23 mouse cellular contexts compared by ENCODE assay signal in the genomic region with DNA sequence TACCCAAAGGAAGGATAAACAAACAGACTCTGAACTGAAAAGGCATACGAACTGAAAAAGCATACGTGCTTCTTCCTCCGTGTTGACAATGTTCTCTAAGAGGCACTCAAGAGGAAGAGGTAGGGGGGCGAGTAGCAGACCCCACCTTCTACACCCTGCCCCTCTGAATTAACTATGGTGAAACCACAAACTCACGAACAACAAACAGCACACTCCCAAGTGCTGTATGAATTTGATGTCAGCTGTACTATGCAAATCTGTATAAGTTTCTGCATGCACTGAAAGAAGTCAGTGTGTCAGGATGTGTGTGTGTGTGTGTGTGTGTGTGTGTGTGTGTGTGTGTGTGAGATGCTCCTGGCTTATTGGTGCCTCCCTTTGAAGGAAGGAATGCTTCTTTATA.
A peak's percentile ranks its signal among the peaks of the same experiment; 100 is the strongest.
DNase-seq lines count a peak whose midpoint lies in the region; ATAC-seq and TF ChIP-seq lines count a peak whose summit lies in the region.
"Had no signal": no experiment of that assay in that cellular context is flagged by ENCODE, and none has a peak within 500 bp of the region (broad histone marks: within the 10 kb centered on the region; RNA-seq: fewer than 3 reads in every experiment).

No protein-coding gene starts in this region.

- H3K27ac ChIP-seq in lung, embryonic 16.5 days (ENCODE audit: low read length) = no peak overlapping the region
- no peak overlapping the region for H3K27ac ChIP-seq in intestine, postnatal 0 days (ENCODE audit: low read depth, low read length)
- H3K27ac ChIP-seq: embryonic facial prominence, embryonic 15.5 days; hindbrain, embryonic 14.5 days; intestine, embryonic 15.5 days; left cerebral cortex, adult 2 months; liver, embryonic 13.5 days; midbrain, embryonic 15.5 days had no signal

- H3K4me2 ChIP-seq in lung, embryonic 16.5 days (ENCODE audit: low read depth, low read length) = no peak overlapping the region
- no peak overlapping the region for H3K4me2 ChIP-seq in intestine, postnatal 0 days (replicated peaks; ENCODE audit: low read depth)
- H3K4me2 ChIP-seq: embryonic facial prominence, embryonic 15.5 days; hindbrain, embryonic 14.5 days; intestine, embryonic 15.5 days; liver, embryonic 13.5 days; midbrain, embryonic 15.5 days had no signal

- WGBS in lung, embryonic 16.5 days = 26% methylated on average over 5 of the region's 5 CpGs
- 51% methylated on average over 5 of the region's 5 CpGs for WGBS in intestine, postnatal 0 days

- H3K36me3 ChIP-seq in lung, embryonic 16.5 days (ENCODE audit: control insufficient read depth, insufficient read depth, low read length) = 0 out of 2 replicates have a peak, but pooled peaks cover 3% of the 10 kb centered on the region
- no peaks in the 10 kb centered on the region for H3K36me3 ChIP-seq in splenic B cell, adult 2 months (ENCODE audit: control insufficient read depth, insufficient read depth, low read length, poor library complexity, severe bottlenecking)
- H3K36me3 ChIP-seq in intestine, postnatal 0 days (ENCODE audit: control insufficient read depth, insufficient read depth) = peaks cover 5% of the 10 kb centered on the region; the same call in 1 of the 2 replicates
- H3K36me3 ChIP-seq: intestine, embryonic 15.5 days; liver, embryonic 13.5 days; midbrain, embryonic 15.5 days had no signal

- no peak overlapping the region for H3K4me3 ChIP-seq in lung, embryonic 16.5 days (ENCODE audit: low read length)
- H3K4me3 ChIP-seq in intestine, postnatal 0 days (ENCODE audit: low read depth, low read length) = no peak overlapping the region
- H3K4me3 ChIP-seq: embryonic facial prominence, embryonic 15.5 days; intestine, embryonic 15.5 days; left cerebral cortex, adult 2 months; liver, embryonic 13.5 days; midbrain, embryonic 15.5 days had no signal

- DNase-seq in lung, postnatal 14 days = no peak
- DNase-seq in T-cell, adult 2 months (ENCODE audit: low spot score) = peak; percentile 62
- peak; percentile 45 for DNase-seq in splenic B cell, adult 2 months (ENCODE audit: low read depth, low spot score)
- DNase-seq in thymus, postnatal 36 days = peak; percentile 44 to 64
- DNase-seq in frontal cortex, postnatal 36 days (ENCODE audit: low spot score in 2 of 2) = no peak
- DNase-seq in cerebellum, adult 18-20 months = no peak
- DNase-seq: adrenal gland, postnatal 25 days; cerebellum, adult 9-11 months; gastrocnemius, postnatal 36 days; heart, postnatal 36 days; kidney, adult 9 months; kidney, postnatal 14 days; liver, embryonic 13.5 days; lung, adult 2 months; lung, postnatal 4 days had no signal

- H3K9ac ChIP-seq in lung, embryonic 16.5 days (ENCODE audit: low read length) = no peak overlapping the region
- H3K9ac ChIP-seq in intestine, postnatal 0 days (ENCODE audit: low read depth, low read length) = no peak overlapping the region
- H3K9ac ChIP-seq: embryonic facial prominence, embryonic 15.5 days; hindbrain, embryonic 14.5 days; intestine, embryonic 15.5 days; liver, embryonic 13.5 days; midbrain, embryonic 15.5 days had no signal

- H3K9me3 ChIP-seq in lung, embryonic 16.5 days (ENCODE audit: control insufficient read depth, low read length) = no peaks in the 10 kb centered on the region
- H3K9me3 ChIP-seq in intestine, postnatal 0 days (ENCODE audit: control insufficient read depth) = no peaks in the 10 kb centered on the region
- H3K9me3 ChIP-seq: embryonic facial prominence, embryonic 15.5 days; intestine, embryonic 15.5 days; liver, embryonic 13.5 days; midbrain, embryonic 15.5 days had no signal

- no peaks in the 10 kb centered on the region for H3K27me3 ChIP-seq in lung, embryonic 16.5 days (ENCODE audit: control insufficient read depth, insufficient read depth, low read depth, low read length)
- H3K27me3 ChIP-seq in splenic B cell, adult 2 months (ENCODE audit: control insufficient read depth, insufficient read depth, low read length, poor library complexity, severe bottlenecking) = no peaks in the 10 kb centered on the region
- no peaks in the 10 kb centered on the region for H3K27me3 ChIP-seq in intestine, postnatal 0 days (replicated peaks; ENCODE audit: control insufficient read depth, insufficient read depth, low read length)
- H3K27me3 ChIP-seq: embryonic facial prominence, embryonic 15.5 days; intestine, embryonic 15.5 days; liver, embryonic 13.5 days; midbrain, embryonic 15.5 days had no signal

- no peak for TF ChIP-seq CTCF in intestine, postnatal 0 days (IDR thresholded peaks at IDR 0.05; ENCODE audit: low read depth)

- peaks cover 3% of the 10 kb centered on the region; the same call in 1 of the 2 replicates for H3K4me1 ChIP-seq in lung, embryonic 16.5 days (replicated peaks; ENCODE audit: control insufficient read depth, insufficient read depth, low read length)
- peaks cover 4% of the 10 kb centered on the region; the same call in 1 of the 2 replicates for H3K4me1 ChIP-seq in intestine, postnatal 0 days (replicated peaks; ENCODE audit: control insufficient read depth, insufficient read depth, low read length)
- H3K4me1 ChIP-seq: intestine, embryonic 15.5 days had no signal

- peak; percentile 15; the same call in 1 of the 2 replicates for ATAC-seq in lung, embryonic 16.5 days (ENCODE audit: low read depth)
- ATAC-seq in intestine, postnatal 0 days = no peak
- ATAC-seq: forebrain, embryonic 14.5 days; intestine, embryonic 15.5 days had no signal

Comparison
In these comparisons a context has a peak if more than half of its experiments do, and no peak if none do; other contexts are left out.
1. DNase-seq: peak in T-cell, adult 2 months (single experiment), splenic B cell, adult 2 months (single experiment) and thymus, postnatal 36 days (2 of 2); none in lung, postnatal 14 days (single experiment), frontal cortex, postnatal 36 days (0 of 2) and cerebellum, adult 18-20 months (0 of 2).